Mouse (Mus musculus) common myeloid progenitor, adult 5-6 weeks (primary cell): ENCODE data around the gene Dnah17. TPM values are rescaled to one million over a fixed set of nuclear protein-coding genes. Genes with fewer than 3 reads are reported as not detected.

ENCODE experiments used
- ATAC-seq: replicated peaks from 2 replicates; pipeline ENCODE4 v1.8.0; 2016; ENCODE audit warnings: low read depth, mild to moderate bottlenecking, moderate TSS enrichment, inconsistent platforms; ENCODE audit not compliant: poor library complexity, severe bottlenecking
- total RNA-seq: library from RNA; stranded (forward); fragments of 200-1000, 187-1606 nt; gene quantifications from 2 replicates; pipeline ENCODE4 v1.2.3, GENCODE M21; 2017

Dnah17 gene
- total RNA-seq, 1 experiment from 2014 or later, result not detected

GRCm38 (mm10) chr11:118091002-118091670 is 39.3 kb downstream of the Dnah17 start:
- no peak for ATAC-seq

GRCm38 (mm10) chr11:118088896-118089295 is 41.5 kb downstream of the Dnah17 start:
- ATAC-seq, result no peak

DNA sequence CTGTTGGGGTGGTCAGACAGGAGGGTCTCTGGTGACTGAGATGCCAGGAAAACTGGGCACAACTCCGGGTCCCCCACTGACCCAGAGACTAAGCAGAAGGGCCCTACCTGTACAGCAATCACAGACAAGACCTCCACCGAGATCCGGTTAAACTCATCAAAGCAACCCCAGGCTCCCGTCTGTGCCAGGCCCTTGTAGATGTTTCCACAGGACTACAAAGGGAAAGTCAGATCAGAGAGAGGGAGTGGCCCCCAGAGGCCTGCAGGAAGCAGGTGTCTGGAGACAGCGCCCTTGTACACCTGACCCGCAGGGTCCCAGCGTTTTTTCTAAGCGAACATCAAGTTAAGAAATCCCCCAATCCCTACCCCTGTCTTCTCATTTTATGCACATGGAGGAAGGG is 44.5 kb downstream of the Dnah17 start:
- ATAC-seq, result no peak

DNA sequence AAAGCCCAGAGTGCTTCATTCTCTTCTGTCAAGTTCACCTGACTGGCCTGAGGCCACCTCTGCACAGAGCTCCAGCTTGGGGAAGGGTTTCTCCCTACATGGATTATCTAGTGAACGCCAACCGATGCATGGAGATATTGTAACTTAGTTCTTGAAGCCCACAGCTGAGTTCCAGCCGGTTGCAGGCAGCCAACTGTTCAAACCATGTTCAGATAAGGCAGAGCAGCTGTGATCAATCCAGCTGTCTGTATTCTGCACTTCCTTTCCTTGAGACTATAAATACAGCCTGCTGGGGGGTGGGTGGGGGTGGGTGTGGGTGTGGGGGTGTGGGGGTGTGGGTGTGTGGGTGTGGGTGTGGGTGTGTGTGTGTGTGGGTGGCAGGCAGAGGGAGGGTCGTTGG is 45.3 kb downstream of the Dnah17 start:
- no peak for ATAC-seq

- no peak for ATAC-seq
Observed at GRCm38 (mm10) chr11:118084266-118084665, 46.2 kb downstream of the Dnah17 start.

DNA sequence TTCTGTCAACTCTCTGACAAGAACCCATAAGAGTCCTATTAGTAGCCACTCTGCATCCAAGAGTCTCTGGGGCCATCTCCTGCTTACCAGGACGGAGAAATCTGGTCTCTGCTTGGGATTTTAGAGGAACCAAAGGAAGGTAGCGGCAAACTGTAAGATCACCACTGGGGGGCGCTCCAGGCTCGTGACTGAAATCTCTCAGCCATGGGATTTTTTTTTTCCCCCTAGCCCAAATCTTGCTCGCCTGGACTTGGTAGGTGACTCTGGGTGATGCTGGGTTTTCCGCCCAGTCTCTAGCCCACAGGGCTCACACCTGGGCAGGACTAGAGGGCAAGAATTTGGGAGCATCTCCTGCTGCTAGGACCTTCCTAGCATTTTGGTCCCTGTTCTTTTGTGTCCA is 46.6 kb downstream of the Dnah17 start:
- 0 out of 2 replicates have a peak, but pooled peaks have one; percentile 73 for ATAC-seq

- no peak for ATAC-seq
Observed at GRCm38 (mm10) chr11:118082294-118082693, 48.1 kb downstream of the Dnah17 start.

- no peak for ATAC-seq
Observed at GRCm38 (mm10) chr11:118079750-118080149, 50.7 kb downstream of the Dnah17 start.

GRCm38 (mm10) chr11:118076929-118077328 is 53.5 kb downstream of the Dnah17 start:
- ATAC-seq, result no peak

DNA sequence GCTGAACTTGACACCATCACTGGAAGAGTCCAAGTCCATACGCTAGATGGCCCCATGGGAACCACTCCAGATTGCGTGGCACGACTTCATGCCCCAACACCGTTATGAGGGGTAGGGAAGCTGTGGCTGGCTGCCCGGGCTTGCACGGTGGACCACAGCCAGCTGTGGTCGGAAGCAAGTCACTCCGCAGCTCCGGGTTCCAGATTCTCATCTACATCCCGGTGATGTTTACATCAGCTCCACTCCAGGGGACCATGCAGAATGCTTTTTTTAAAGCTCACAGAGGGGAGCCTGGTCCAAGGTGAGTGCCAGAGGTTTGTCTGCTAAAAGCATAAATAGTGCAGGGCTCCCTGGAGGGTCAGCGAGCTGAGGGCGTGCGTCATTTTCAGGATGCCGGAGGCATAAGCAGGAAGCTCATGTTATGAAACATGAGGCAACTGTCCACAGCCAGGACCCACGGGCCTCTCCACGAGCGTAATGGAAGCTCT is 55.4 kb downstream of the Dnah17 start:
- ATAC-seq, result peak; percentile 51

DNA sequence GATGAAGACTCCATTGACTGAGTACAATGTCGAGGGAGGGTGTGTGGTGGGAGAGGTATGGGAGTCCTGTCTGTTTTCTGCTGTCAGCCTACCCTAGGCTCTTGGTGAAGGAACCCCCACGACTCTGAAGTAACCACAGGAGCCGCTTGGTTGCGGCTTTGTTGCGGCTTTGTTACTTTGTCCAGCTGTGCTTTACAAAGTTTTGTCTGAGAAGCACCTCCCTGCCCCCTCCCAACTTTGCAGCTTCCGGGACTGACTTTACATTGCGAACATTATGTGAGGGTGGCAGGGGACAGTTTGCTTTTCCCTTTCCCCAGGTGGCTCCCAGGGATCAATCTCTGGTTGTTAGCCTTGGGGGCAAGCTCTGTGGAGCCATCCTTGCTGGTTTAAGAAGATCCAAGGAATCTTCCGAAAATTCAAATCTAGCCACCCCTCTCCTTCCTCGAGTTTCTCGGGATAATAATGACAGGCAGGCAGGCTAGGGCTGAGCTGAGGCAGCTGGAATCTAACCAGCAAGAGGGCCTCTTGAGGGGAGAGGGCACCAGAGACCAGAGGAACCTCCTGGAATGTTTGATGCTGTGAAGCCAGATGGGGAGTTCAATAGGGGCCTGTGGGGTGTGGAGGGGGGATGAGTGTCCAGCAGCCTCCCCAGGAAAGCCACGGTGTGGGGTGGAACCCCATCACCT is 59.1 kb downstream of the Dnah17 start:
- ATAC-seq, result no peak

- ATAC-seq, result no peak
Observed at GRCm38 (mm10) chr11:118068812-118069332, 61.6 kb downstream of the Dnah17 start.

DNA sequence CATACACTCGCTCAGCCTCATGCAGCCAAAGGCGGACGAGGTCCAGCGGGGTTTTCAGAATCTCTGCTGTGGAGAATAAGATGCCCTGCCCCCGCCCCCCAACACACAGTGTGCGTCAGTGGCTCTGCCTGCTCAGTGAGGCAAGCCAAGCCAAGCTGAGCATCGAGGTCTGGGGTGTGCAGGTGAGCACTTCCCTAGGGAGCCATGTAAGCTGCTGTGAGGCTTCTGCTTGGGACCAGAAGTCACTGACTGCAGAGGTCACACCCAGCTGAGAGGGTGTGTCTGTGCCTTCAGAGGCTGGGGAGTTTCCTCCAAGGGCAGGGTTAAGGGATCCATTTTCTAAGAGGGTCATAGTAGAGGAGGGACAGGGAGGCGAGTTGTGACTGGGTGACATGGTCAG is 62.8 kb downstream of the Dnah17 start:
- no peak for ATAC-seq

- ATAC-seq, result no peak
Observed at GRCm38 (mm10) chr11:118060038-118060437, 70.4 kb downstream of the Dnah17 start.

GRCm38 (mm10) chr11:118058872-118059271 is 71.6 kb downstream of the Dnah17 start:
- no peak for ATAC-seq

DNA sequence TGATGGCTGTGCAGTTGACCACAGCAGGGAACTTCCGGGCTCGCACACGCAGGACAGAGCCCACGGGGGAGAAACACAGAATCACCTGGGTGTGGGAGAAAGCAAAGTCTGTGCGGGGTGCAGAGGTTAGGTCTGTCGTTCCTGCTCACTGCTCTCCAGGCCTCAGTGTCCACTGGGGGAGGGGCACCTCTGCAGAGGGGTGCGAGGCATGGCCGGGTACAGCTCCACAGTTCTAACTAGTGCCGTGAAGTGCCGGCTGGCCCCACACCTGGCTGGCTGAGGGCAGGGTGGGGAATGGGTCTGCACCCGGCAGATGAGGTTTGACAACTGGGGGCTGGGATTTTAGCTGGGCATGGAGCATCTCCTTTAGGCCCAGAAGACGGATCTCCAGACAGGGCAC is 72.1 kb downstream of the Dnah17 start:
- ATAC-seq, result no peak

- no peak for ATAC-seq
Observed at GRCm38 (mm10) chr11:118050174-118050573, 80.3 kb downstream of the Dnah17 start.

GRCm38 (mm10) chr11:118049641-118050040 is 80.8 kb downstream of the Dnah17 start:
- ATAC-seq, result no peak

- no peak for ATAC-seq
Observed at GRCm38 (mm10) chr11:118043293-118043907, 87.0 kb downstream of the Dnah17 start.

DNA sequence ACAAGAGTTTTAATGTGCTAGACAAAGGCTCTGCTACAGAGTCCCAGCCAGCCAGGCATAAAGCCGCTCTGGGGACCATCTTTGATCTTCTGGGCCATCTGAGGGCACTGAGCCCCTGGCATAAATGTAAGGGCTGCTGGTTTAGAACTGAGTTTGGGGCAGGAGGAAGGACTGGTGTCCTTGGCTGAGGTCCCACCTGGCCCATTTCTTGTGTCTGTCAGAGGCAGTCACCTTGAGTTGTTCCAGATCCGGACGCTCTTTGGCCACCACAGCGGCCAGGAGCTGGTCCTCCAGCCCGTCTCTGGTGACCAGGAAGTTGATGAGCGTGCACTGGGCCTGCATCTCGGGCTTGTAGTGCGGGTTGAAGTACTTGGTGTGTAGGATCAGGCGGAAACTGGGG is 87.6 kb downstream of the Dnah17 start:
- no peak for ATAC-seq

GRCm38 (mm10) chr11:118035068-118035467 is 95.4 kb downstream of the Dnah17 start:
- no peak for ATAC-seq
